In the genomic region with DNA sequence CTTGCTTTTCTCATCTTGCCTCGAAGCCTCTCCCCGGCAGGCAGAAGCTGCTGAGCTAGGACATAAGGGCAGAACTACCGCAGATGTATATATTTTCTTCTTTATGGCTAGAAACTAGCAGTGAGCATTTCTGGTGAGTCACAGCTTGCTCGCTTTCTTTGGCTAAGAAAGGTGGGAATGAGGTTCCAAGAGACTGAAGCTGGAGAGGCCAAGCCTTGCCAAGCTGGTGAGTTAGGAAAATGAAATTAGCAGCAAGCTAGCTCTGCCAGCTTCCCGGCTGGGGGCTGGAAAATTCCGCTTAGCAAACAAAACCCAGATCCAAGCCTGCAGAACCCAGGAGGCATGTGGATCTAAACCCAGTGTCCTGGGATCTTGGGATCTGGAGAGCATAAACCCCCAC, we compare ENCODE assay signal across 11 mouse cellular contexts.
DNase-seq lines count a peak whose midpoint lies in the region; ATAC-seq lines count a peak whose summit lies in the region.
"Had no signal": no experiment of that assay in that cellular context is flagged by ENCODE, and none has a peak within 500 bp of the region (broad histone marks: within the 10 kb centered on the region; RNA-seq: fewer than 3 reads in every experiment).

No protein-coding gene starts in this region.

- no peaks in the 10 kb centered on the region for H3K36me3 ChIP-seq in limb, embryonic 15.5 days
- H3K36me3 ChIP-seq in limb, embryonic 10.5 days: no peaks in the 10 kb centered on the region
- H3K36me3 ChIP-seq in forebrain, embryonic 15.5 days: no peaks in the 10 kb centered on the region
- H3K36me3 ChIP-seq in heart, embryonic 12.5 days: no peaks in the 10 kb centered on the region
- H3K36me3 ChIP-seq in kidney, embryonic 15.5 days: no peaks in the 10 kb centered on the region

- no peaks in the 10 kb centered on the region for H3K9me3 ChIP-seq in limb, embryonic 15.5 days
- H3K9me3 ChIP-seq in limb, embryonic 10.5 days (replicated peaks): no peaks in the 10 kb centered on the region
- H3K9me3 ChIP-seq in forebrain, embryonic 15.5 days: no peaks in the 10 kb centered on the region
- H3K9me3 ChIP-seq in heart, embryonic 12.5 days (replicated peaks): no peaks in the 10 kb centered on the region
- no peaks in the 10 kb centered on the region for H3K9me3 ChIP-seq in kidney, embryonic 15.5 days (replicated peaks)

- no peak overlapping the region for H3K4me2 ChIP-seq in limb, embryonic 15.5 days
- H3K4me2 ChIP-seq in forebrain, embryonic 15.5 days (replicated peaks): no peak overlapping the region
- H3K4me2 ChIP-seq in heart, embryonic 12.5 days: no peak overlapping the region
- H3K4me2 ChIP-seq in kidney, embryonic 15.5 days: no peak overlapping the region

- H3K27ac ChIP-seq in limb, embryonic 15.5 days: peak overlapping the region; percentile 71
- H3K27ac ChIP-seq in limb, embryonic 10.5 days: no peak overlapping the region
- H3K27ac ChIP-seq in forebrain, embryonic 15.5 days (replicated peaks): peak overlapping the region; percentile 53
- H3K27ac ChIP-seq in heart, embryonic 12.5 days (ENCODE audit: poor library complexity, severe bottlenecking): no peak overlapping the region
- H3K27ac ChIP-seq in kidney, embryonic 15.5 days: no peak overlapping the region
- H3K27ac ChIP-seq: kidney, postnatal 0 days had no signal

- ATAC-seq in limb, embryonic 15.5 days (ENCODE audit: insufficient number of reproducible peaks, low FRiP score, low TSS enrichment, low read depth): no peak
- ATAC-seq in forebrain, embryonic 15.5 days (replicated peaks): 0 out of 2 replicates have a peak, but pooled peaks have one; percentile 41
- ATAC-seq in heart, embryonic 12.5 days (ENCODE audit: insufficient number of reproducible peaks, low FRiP score): no peak
- no peak for ATAC-seq in kidney, embryonic 15.5 days (replicated peaks; ENCODE audit: low FRiP score)

- H3K9ac ChIP-seq in limb, embryonic 15.5 days: no peak overlapping the region
- H3K9ac ChIP-seq in forebrain, embryonic 15.5 days (replicated peaks): no peak overlapping the region
- no peak overlapping the region for H3K9ac ChIP-seq in heart, embryonic 12.5 days
- H3K9ac ChIP-seq in kidney, embryonic 15.5 days: no peak overlapping the region

- WGBS in limb, embryonic 15.5 days: 65% methylated on average over 6 of the region's 6 CpGs
- WGBS in limb, embryonic 10.5 days: 92% methylated on average over 6 of the region's 6 CpGs
- WGBS in forebrain, embryonic 15.5 days: 70% methylated on average over 6 of the region's 6 CpGs
- 83% methylated on average over 6 of the region's 6 CpGs for WGBS in heart, embryonic 12.5 days
- 93% methylated on average over 6 of the region's 6 CpGs for WGBS in kidney, embryonic 15.5 days

- H3K4me1 ChIP-seq in limb, embryonic 15.5 days: peaks cover 4% of the 10 kb centered on the region; the same call in 1 of the 2 replicates
- H3K4me1 ChIP-seq in limb, embryonic 10.5 days: peaks cover 17% of the 10 kb centered on the region
- H3K4me1 ChIP-seq in forebrain, embryonic 15.5 days: peaks cover 38% of the 10 kb centered on the region
- H3K4me1 ChIP-seq in heart, embryonic 12.5 days (replicated peaks): no peaks in the 10 kb centered on the region
- H3K4me1 ChIP-seq in kidney, embryonic 15.5 days: no peaks in the 10 kb centered on the region

- no peak for DNase-seq in limb, embryonic 10.5 days (ENCODE audit: low spot score)
- DNase-seq in layer of hippocampus, postnatal 14 days (ENCODE audit: low spot score in 2 of 2): peak; percentile 54 to 82
- DNase-seq in right cerebral cortex, postnatal 36 days (ENCODE audit: low spot score in 2 of 2): peak; percentile 80 to 86
- DNase-seq in testis, postnatal 14 days (ENCODE audit: low spot score): no peak
- DNase-seq: lung, postnatal 4 days; thymus, postnatal 25 days had no signal

- H3K27me3 ChIP-seq in limb, embryonic 15.5 days: no peaks in the 10 kb centered on the region
- H3K27me3 ChIP-seq in limb, embryonic 10.5 days (ENCODE audit: low read depth, poor library complexity, severe bottlenecking): no peaks in the 10 kb centered on the region
- H3K27me3 ChIP-seq in forebrain, embryonic 15.5 days: no peaks in the 10 kb centered on the region
- no peaks in the 10 kb centered on the region for H3K27me3 ChIP-seq in heart, embryonic 12.5 days (replicated peaks)
- H3K27me3 ChIP-seq in kidney, embryonic 15.5 days: no peaks in the 10 kb centered on the region

- no peak overlapping the region for H3K4me3 ChIP-seq in limb, embryonic 15.5 days
- no peak overlapping the region for H3K4me3 ChIP-seq in limb, embryonic 10.5 days
- no peak overlapping the region for H3K4me3 ChIP-seq in forebrain, embryonic 15.5 days
- H3K4me3 ChIP-seq in heart, embryonic 12.5 days: no peak overlapping the region
- no peak overlapping the region for H3K4me3 ChIP-seq in kidney, embryonic 15.5 days (replicated peaks)

Comparison
In these comparisons a context has a peak if more than half of its experiments do, and no peak if none do; other contexts are left out.
1. H3K27ac ChIP-seq: peak in limb, embryonic 15.5 days (single experiment) and forebrain, embryonic 15.5 days (single experiment); none in limb, embryonic 10.5 days (single experiment), heart, embryonic 12.5 days (single experiment) and kidney, embryonic 15.5 days (single experiment).
2. DNase-seq: peak in layer of hippocampus, postnatal 14 days (2 of 2) and right cerebral cortex, postnatal 36 days (2 of 2); none in limb, embryonic 10.5 days (single experiment) and testis, postnatal 14 days (single experiment).